Mouse (Mus musculus) mammary gland, adult 2 months (tissue): ENCODE data around the gene Kcnh2. TPM values are rescaled to one million over a fixed set of nuclear protein-coding genes. Genes with fewer than 3 reads are reported as not detected.

ENCODE experiments used
- polyA plus RNA-seq: library from polyadenylated mRNA; depleted of rRNA; stranded (reverse); fragments of >200 nt; gene quantifications from 2 replicates; pipeline ENCODE4 v1.2.3, GENCODE M21; 2012; ENCODE audit warnings: low replicate concordance; rRNA removed

Gene Kcnh2
- 13.7 and 24.4 TPM in 2 replicates for polyA plus RNA-seq

DNA sequence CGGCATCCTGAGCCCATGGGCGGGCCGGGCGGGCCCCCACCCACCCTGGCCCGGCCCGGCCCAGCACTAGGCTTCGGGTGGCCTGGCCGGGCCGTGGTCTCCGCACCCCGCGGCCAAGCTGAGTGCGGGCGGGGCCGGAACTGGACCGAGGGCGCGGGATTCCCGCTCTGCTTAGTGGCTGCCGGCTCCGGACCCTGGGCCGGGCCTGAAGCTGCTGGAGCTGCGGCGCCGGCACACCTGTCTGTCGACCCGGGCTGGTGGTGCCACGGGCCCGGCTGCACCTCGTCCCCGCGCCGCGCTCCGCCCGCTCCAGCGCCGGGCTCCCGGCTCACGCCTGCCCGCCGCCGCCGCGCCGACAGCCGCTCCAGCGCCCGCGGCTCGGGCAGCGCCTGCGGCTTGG, at the start of gene Kcnh2:
Gene Kcnh2 (minus strand): TSS at position 327 of the 400 bp plus-strand sequence.

DNA sequence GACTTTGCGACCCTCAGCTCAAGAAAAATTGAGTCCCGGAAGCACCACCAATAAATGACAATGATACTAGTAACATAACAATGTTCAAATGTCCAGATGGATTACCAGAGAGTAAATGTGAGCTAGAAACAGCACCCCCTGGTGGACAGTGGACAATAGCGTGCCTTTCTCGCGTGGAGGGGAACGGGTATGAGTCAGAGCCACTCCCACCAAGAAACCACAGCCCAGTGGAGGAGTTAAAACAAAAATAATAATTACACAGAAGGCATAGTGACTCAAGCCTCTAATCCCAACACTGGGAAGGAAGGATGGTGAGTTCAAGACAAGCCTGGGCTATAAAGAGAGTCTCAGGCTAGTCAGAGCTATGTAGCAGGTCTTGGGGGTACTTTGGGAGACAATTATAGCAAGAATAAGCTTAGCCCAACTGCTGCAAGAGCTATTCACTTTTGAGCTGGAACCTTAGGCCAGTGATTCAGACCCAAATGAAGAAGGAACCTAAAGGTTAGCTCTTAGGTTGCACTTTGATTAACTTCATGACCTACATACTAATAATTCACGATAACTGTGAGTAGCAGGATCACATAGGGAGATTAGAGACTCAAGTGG, 42.1 kb upstream of the Kcnh2 start, which contains the start of gene Abcb8:
Gene Abcb8 (plus strand): TSS at position 272 of the 606 bp plus-strand sequence.

DNA sequence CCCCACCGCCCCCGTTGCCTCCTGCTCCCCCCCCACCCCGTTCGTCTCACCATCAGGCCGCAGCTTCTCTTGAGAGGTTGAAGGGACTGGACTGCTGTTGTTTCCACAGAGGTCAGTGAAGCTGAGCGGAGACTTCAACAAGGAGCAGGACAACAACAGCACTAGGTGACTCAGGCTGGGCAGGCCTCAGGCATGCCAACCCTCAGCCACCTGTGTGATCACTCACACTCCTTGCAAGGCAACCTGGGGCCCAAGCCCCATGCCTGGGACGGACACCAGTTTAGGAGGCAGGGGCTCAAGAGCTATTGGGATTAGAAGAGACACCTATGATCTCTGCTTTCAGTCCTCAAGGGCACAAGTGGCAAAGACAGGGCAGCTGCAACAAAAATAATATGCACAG, 40.5 kb upstream of the Kcnh2 start, which contains the start of gene Atg9b:
Gene Atg9b (minus strand): TSS at position 280 of the 400 bp plus-strand sequence.

DNA sequence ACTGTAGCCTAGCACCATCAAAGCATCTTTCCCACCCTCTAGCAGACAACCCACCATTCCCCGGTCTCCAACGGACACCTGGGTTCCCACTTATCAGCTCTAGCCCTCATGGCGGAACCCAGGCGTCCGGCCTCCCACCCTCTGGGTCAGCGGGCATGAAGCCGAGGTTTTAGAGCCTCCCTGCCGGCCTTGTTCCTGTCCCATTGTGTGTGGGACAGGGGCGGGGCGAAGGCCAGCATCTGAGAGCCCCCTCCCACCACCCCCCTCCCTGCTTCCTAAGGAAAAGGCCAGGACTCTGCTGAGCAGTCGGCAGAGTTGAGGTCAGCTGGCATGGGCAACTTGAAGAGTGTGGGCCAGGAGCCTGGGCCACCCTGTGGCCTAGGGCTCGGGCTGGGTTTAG, 13.1 kb upstream of the Kcnh2 start, which contains the start of gene Nos3:
Gene Nos3 (plus strand): TSS at position 303 of the 400 bp plus-strand sequence.

Other genes with a start within 250 kb of the Kcnh2 start
- gene Nupl2, start 186.6 kb downstream of the Kcnh2 start, polyA plus RNA-seq: 6.7 and 7.6 TPM in 2 replicates
- 38.7 and 58.4 TPM in 2 replicates for gene Nos3, start 13.2 kb upstream of the Kcnh2 start, polyA plus RNA-seq
- 7.8 and 12.0 TPM in 2 replicates for gene Atg9b, start 40.5 kb upstream of the Kcnh2 start, polyA plus RNA-seq
- 97.8 and 104 TPM in 2 replicates for gene Abcb8, start 42.1 kb upstream of the Kcnh2 start, polyA plus RNA-seq
- gene Asic3, start 61.8 kb upstream of the Kcnh2 start, polyA plus RNA-seq: 0.95 and 1.1 TPM in 2 replicates
- 59.6 and 90.1 TPM in 2 replicates for gene Cdk5, start 71.9 kb upstream of the Kcnh2 start, polyA plus RNA-seq
- gene Slc4a2, start 72.2 kb upstream of the Kcnh2 start, polyA plus RNA-seq: 62.3 and 66.7 TPM in 2 replicates
- gene Fastk, start 93.7 kb upstream of the Kcnh2 start, polyA plus RNA-seq: 372 and 415 TPM in 2 replicates
- 57.8 and 87.6 TPM in 2 replicates for gene Tmub1, start 96.2 kb upstream of the Kcnh2 start, polyA plus RNA-seq
- 70.6 and 92.1 TPM in 2 replicates for gene Agap3, start 100.6 kb upstream of the Kcnh2 start, polyA plus RNA-seq
- 0.03 TPM in 1 of 2 replicates, not detected in the other for gene Gbx1, start 175.6 kb upstream of the Kcnh2 start, polyA plus RNA-seq
- gene Asb10, start 189.4 kb upstream of the Kcnh2 start, polyA plus RNA-seq: 1.3 and 24.4 TPM in 2 replicates
- not detected in 2 replicates for gene 4931409K22Rik, start 205.2 kb upstream of the Kcnh2 start, polyA plus RNA-seq
- gene Abcf2, start 225.9 kb upstream of the Kcnh2 start, polyA plus RNA-seq: 53.6 and 75.4 TPM in 2 replicates
- gene Chpf2, start 235.1 kb upstream of the Kcnh2 start, polyA plus RNA-seq: 47.7 and 76.0 TPM in 2 replicates